Mouse (Mus musculus) midbrain, embryonic 15.5 days (tissue): ENCODE measurements around the gene Tmem202. TPM values are rescaled to one million over a fixed set of nuclear protein-coding genes. Genes with fewer than 3 reads are reported as not detected.

Experiments used
- ATAC-seq: fragments of 200-750 bp; cut with Nextera tagmentation; replicated peaks from 2 replicates; pipeline ENCODE4 v1.8.0; 2017; ENCODE audit warnings: moderate TSS enrichment
- H3K27ac ChIP-seq: fragments of 300-500 bp; sonication (generic); 2 replicates; pipeline ENCODE4 v1.5.1; 2015; ENCODE audit warnings: mild to moderate bottlenecking, inconsistent platforms
- H3K27me3 ChIP-seq: fragments of 300-500 bp; sonication (generic); replicated peaks from 2 replicates; pipeline ENCODE4 v1.6.1; 2015; ENCODE audit warnings: inconsistent platforms
- H3K36me3 ChIP-seq: fragments of 300-500 bp; sonication (generic); replicated peaks from 2 replicates; pipeline ENCODE4 v1.6.1; 2015; ENCODE audit warnings: inconsistent platforms
- H3K4me1 ChIP-seq: fragments of 300-500 bp; sonication (generic); 2 replicates; pipeline ENCODE4 v1.6.1; 2015; ENCODE audit warnings: inconsistent platforms
- H3K4me2 ChIP-seq: fragments of 300-500 bp; sonication (generic); 2 replicates; pipeline ENCODE4 v1.6.1; 2015; ENCODE audit warnings: inconsistent platforms, mild to moderate bottlenecking, moderate library complexity
- H3K4me3 ChIP-seq: fragments of 300-500 bp; sonication (generic); 2 replicates; pipeline ENCODE4 v1.5.1; 2015; ENCODE audit warnings: mild to moderate bottlenecking, inconsistent platforms
- H3K9ac ChIP-seq: fragments of 300-500 bp; sonication (generic); 2 replicates; pipeline ENCODE4 v1.6.1; 2015; ENCODE audit warnings: mild to moderate bottlenecking, inconsistent platforms
- H3K9me3 ChIP-seq: fragments of 300-500 bp; sonication (generic); 2 replicates; pipeline ENCODE4 v1.6.1; 2016; ENCODE audit warnings: inconsistent platforms
- WGBS: fragments of 180-500 bp; shearing (Covaris S2); methylation state at CpG from one replicate; pipeline ENCODE4 v1.1.7; 2015; ENCODE audit warnings: mixed read lengths; 5-methylcytosine and 5-hydroxymethylcytosine counted together
- polyA plus RNA-seq: library from polyadenylated mRNA; unstranded; fragments of >200 nt; fragmentation: Nextera tagmentation; extraction: Ambion mirVana; gene quantifications from 2 replicates; pipeline ENCODE4 v1.2.1, GENCODE M21; 2015

The Tmem202 gene
- polyA plus RNA-seq, 1 experiment from 2014 or later, result 0.67 TPM

DNA sequence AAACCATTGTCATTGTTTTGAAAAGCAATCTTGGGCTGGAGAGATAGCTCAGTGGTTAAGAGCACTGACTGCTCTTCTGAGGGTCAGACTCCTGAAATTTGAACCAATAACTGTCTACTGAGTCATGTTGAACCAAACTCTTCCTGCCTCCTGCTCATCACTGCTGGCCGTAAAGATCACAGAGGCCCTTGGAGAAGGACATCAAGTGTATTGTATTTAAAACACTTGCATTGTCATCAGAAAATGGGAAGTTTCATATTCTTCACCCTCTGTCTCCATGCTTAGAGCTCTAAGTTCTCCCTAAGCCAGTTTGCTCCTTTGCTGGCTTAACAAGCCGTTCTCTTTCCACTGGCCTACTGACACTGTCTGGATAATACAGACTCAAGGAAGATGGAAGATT, 11.4 kb downstream of the Tmem202 start:
- Histone ChIP-seq H3K36me3 (no peaks in the 10 kb centered on the region), H3K4me1 (no peaks in the 10 kb centered on the region), H3K9me3 (no peaks in the 10 kb centered on the region), H3K4me3 (no peak overlapping the region), H3K27ac (no peak overlapping the region), H3K27me3 (no peaks in the 10 kb centered on the region), H3K9ac (no peak overlapping the region), H3K4me2 (no peak overlapping the region)
- 88% methylated on average over 2 of the region's 2 CpGs for WGBS
- no peak for ATAC-seq

DNA sequence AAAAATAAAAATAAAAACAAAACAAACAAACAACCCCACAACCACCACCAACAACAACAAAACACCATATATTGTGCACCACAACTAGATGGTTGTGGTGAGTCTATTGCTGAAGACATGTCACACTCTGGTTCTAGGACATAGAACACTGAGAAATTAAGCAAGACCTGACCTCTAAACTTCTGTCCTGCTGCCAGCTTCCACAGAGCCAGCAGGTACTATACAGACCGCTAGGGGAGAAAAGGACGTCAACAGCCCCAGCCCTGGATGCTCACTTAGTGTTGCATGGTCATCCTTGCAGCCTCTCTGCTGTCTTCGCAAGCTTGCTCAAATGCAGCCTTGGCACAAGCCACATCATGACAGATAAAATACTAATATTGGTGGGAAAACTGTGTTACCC, 12.1 kb downstream of the Tmem202 start:
- H3K9ac ChIP-seq, result no peak overlapping the region

DNA sequence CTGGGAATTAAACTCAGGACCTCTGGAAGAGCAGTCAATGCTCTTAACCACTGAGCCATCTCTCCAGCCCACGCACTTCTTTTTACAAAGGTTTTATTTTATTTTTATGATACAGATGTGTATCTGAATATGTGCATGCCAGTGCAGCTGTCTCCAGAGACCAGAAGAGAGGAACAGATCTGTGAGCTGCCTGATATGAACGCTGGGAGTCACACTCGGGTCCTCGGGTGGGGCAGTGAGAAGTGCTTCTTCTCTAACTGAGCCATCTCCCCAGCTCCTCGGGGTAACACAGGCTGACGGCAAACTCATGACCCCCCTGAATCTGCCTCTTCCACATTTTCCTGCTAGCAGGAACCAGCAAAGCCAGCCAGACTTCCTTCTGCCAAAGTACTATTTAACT, 12.9 kb downstream of the Tmem202 start:
- no peaks in the 10 kb centered on the region for H3K36me3 ChIP-seq
- H3K4me3 ChIP-seq, result no peak overlapping the region
- H3K4me1 ChIP-seq, result no peaks in the 10 kb centered on the region
- H3K27me3 ChIP-seq, result no peaks in the 10 kb centered on the region
- ATAC-seq, result no peak
- H3K27ac ChIP-seq, result no peak overlapping the region
- H3K4me2 ChIP-seq, result no peak overlapping the region
- no peaks in the 10 kb centered on the region for H3K9me3 ChIP-seq
- WGBS, result 87% methylated on average over 6 of the region's 6 CpGs
- no peak overlapping the region for H3K9ac ChIP-seq

More for the DNA sequence above, 12.1 kb downstream of the Tmem202 start:
- 85% methylated on average over 3 of the region's 3 CpGs for WGBS
- Histone ChIP-seq H3K27me3 (no peaks in the 10 kb centered on the region), H3K27ac (no peak overlapping the region), H3K9me3 (no peaks in the 10 kb centered on the region), H3K4me1 (no peaks in the 10 kb centered on the region), H3K4me2 (no peak overlapping the region), H3K4me3 (no peak overlapping the region), H3K36me3 (no peaks in the 10 kb centered on the region)
- ATAC-seq, result no peak

DNA sequence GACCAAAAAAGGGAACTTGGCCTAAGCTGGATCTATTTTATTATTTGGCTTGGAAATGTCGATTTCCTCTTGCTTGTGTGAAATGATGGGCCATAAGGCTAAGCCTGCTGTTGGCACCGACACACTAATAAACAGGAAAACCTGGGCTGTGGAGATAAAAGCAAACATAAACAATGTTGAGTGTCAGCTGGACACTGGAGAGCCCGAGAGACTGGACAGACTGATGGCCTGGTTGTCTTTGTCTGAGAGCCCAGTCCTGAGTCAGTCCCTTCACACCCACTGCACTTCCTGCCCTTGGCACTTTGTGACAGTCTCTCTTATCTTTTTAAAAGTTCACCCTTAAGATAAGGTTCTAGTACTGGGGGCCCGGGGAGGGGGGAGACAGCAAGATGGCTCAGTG, 16.7 kb downstream of the Tmem202 start:
- no peak for ATAC-seq
- no peak overlapping the region for H3K27ac ChIP-seq
- H3K9ac ChIP-seq, result no peak overlapping the region
- H3K4me1 ChIP-seq, result no peaks in the 10 kb centered on the region
- H3K36me3 ChIP-seq, result no peaks in the 10 kb centered on the region
- WGBS, result 66% methylated on average over 4 of the region's 4 CpGs
- no peaks in the 10 kb centered on the region for H3K9me3 ChIP-seq
- H3K27me3 ChIP-seq, result no peaks in the 10 kb centered on the region
- no peak overlapping the region for H3K4me2 ChIP-seq
- H3K4me3 ChIP-seq, result no peak overlapping the region

DNA sequence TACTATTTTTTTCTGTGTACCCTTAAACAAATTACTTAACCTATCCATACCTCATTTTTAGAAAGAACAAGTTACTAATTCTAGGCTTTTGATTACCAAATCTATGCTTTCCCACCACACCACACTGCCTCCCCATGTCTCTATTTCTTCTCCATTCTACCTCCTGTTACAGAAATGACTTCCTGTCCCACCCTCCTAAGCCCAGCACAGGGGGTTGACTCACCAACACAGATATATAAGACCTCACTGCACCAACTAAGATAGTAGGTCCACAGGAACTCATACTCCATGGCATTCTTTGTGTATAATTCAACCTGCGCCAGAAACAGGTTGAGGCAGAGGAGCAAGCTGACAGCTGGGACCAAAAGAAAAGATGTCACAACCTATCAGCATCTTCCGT, 20.3 kb downstream of the Tmem202 start:
- WGBS, result 71% methylated on average over 2 of the region's 2 CpGs
- Histone ChIP-seq H3K4me2 (no peak overlapping the region), H3K36me3 (no peaks in the 10 kb centered on the region), H3K4me1 (no peaks in the 10 kb centered on the region), H3K27me3 (no peaks in the 10 kb centered on the region), H3K27ac (no peak overlapping the region), H3K9me3 (no peaks in the 10 kb centered on the region), H3K9ac (no peak overlapping the region), H3K4me3 (no peak overlapping the region)
- no peak for ATAC-seq

DNA sequence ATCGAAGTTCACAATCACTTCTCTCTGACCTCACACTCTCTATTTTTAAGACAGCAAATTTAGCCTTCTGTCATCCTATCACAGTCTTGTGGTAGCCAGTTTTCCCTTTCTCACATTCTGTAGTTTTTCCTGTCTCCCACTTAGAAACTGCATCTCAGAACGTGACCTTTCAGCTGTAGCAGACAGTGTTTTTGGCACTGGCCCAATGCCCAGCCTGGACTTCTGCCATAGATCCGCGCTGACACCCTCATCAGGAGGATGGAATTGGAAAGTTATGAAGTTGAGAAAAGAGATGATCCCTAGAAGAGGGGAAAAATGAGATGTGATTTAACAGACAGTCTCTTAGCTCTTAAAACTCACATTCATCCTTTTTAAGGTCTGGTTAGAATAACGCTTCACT, 20.7 kb downstream of the Tmem202 start:
- Histone ChIP-seq H3K4me1 (no peaks in the 10 kb centered on the region), H3K9me3 (no peaks in the 10 kb centered on the region), H3K9ac (no peak overlapping the region), H3K27ac (no peak overlapping the region), H3K27me3 (no peaks in the 10 kb centered on the region), H3K36me3 (no peaks in the 10 kb centered on the region), H3K4me2 (no peak overlapping the region), H3K4me3 (no peak overlapping the region)
- 83% methylated on average over 5 of the region's 5 CpGs for WGBS
- no peak for ATAC-seq

DNA sequence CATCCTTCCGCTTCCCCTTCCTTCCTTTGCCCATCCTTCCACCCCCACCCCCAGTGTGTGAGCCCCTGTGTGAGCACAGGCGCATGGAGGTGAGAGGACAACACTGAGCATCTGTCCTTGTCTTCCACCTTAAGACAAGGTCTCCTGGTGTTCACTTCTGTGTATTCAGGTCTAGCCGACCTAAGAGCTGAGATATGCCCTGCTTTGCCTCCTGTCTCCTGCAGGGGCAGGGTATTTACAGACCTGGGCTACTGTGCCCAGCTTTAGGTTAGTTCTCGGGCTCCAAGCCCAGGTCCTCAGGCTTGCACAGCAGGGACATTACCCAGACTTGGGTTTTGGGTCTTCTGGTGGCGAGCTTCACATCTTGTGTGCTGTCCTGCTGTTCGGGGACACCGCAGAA, 22.5 kb downstream of the Tmem202 start:
- Histone ChIP-seq H3K27ac (no peak overlapping the region), H3K9ac (no peak overlapping the region), H3K36me3 (no peaks in the 10 kb centered on the region), H3K4me2 (no peak overlapping the region), H3K27me3 (no peaks in the 10 kb centered on the region), H3K4me1 (no peaks in the 10 kb centered on the region), H3K9me3 (no peaks in the 10 kb centered on the region), H3K4me3 (no peak overlapping the region)
- no peak for ATAC-seq
- 56% methylated on average over 7 of the region's 7 CpGs for WGBS

DNA sequence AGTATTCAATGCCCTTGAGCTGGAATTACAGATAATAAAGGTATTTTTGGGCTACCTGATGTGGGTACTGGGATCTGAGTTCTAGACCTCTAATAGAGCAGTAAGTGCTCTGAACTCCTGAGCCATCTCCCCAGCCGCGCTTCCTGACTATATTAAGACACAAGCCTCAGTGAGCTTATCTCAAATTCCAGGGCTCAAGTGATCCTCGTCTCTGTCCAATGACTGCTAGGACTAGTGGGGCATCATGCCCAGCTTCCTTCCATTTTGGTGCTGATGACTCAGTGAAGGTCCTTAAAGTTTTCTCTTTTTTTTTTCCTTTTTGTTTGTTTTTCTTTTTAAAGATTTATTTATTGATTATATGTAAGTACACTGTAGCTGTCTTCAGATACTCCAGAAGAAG, 24.6 kb downstream of the Tmem202 start:
- Histone ChIP-seq H3K36me3 (no peaks in the 10 kb centered on the region), H3K4me3 (no peak overlapping the region), H3K4me2 (no peak overlapping the region), H3K9ac (no peak overlapping the region), H3K9me3 (no peaks in the 10 kb centered on the region), H3K27ac (no peak overlapping the region), H3K4me1 (no peaks in the 10 kb centered on the region), H3K27me3 (no peaks in the 10 kb centered on the region)
- WGBS, result 69% methylated on average over 3 of the region's 3 CpGs
- no peak for ATAC-seq

DNA sequence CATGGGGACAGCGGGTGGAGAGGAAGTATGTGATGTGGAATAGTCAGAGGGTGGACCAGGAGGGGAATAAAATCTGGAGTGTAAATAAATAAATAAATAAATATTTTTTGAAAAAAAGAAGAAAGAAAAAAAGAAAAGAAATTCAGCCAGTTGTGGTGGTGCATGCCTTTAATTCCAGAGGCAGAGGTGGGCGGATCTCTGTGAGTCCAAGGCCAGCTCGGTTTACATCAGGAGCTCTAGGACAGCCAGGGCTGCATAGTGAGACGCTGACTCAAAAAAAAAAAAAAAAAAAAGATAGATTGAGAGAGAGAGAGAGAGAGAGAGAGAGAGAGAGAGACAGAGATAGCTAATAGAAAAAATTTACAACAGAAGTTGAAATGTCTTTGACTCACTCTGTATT, 27.3 kb downstream of the Tmem202 start:
- no peak for ATAC-seq
- no peak overlapping the region for H3K4me3 ChIP-seq
- H3K4me2 ChIP-seq, result no peak overlapping the region
- no peaks in the 10 kb centered on the region for H3K27me3 ChIP-seq
- no peaks in the 10 kb centered on the region for H3K36me3 ChIP-seq
- no peak overlapping the region for H3K27ac ChIP-seq
- H3K9me3 ChIP-seq, result no peaks in the 10 kb centered on the region
- H3K9ac ChIP-seq, result no peak overlapping the region
- 61% methylated on average over 4 of the region's 4 CpGs for whole genome bisulfite sequencing
- no peaks in the 10 kb centered on the region for H3K4me1 ChIP-seq

DNA sequence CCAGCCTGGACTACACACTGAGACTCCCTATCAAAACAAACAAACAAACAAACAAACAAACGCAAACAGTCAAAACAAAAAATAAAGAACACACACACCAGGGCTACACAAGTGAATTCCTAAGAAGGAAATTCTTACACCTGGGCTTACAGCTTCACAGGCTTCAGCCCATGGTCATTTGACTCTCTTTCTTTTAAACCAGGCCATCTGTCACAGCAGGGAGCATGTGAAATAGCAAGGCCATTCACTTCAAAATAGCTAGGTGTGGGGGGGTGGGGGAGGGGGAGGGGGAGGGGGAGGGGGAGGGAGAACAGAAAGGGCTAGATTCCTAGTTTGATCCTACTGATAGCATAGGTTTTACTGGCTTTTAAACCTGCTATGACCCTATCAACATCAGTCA, 31.5 kb downstream of the Tmem202 start:
- 63% methylated on average over 1 of the region's 1 CpGs for WGBS

DNA sequence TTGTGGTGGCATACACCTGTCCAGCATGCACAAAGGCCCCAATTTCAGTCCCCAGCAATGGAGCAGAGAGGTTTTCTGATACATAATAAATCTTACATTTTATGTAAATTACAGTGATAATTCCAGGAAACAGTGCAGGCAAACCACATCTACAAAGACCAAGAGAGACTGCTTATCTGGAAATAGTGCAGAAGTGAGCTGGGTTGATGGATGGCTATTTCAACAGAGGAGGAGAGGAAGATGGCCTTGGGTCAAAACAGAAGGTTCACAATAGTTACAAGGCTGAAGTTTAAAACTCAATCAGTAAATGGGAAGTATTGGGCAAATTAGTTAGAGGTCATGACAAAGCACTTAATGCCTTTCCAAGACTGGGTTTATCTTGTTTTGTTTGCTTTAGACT, 52.3 kb downstream of the Tmem202 start:
- H3K27ac ChIP-seq, result peak overlapping the region; percentile 98
- H3K36me3 ChIP-seq, result no peaks in the 10 kb centered on the region
- peak overlapping the region; percentile 67 for H3K4me3 ChIP-seq
- peaks cover 26% of the 10 kb centered on the region for H3K4me1 ChIP-seq
- ATAC-seq, result no peak
- no peaks in the 10 kb centered on the region for H3K9me3 ChIP-seq
- H3K27me3 ChIP-seq, result no peaks in the 10 kb centered on the region
- peak overlapping the region; percentile 54 for H3K4me2 ChIP-seq
- H3K9ac ChIP-seq, result peak overlapping the region; percentile 95

More for the DNA sequence above, 31.5 kb downstream of the Tmem202 start:
- Histone ChIP-seq H3K4me1 (no peaks in the 10 kb centered on the region), H3K27me3 (no peaks in the 10 kb centered on the region), H3K27ac (no peak overlapping the region), H3K9ac (no peak overlapping the region), H3K36me3 (no peaks in the 10 kb centered on the region), H3K4me3 (no peak overlapping the region), H3K9me3 (no peaks in the 10 kb centered on the region), H3K4me2 (no peak overlapping the region)
- ATAC-seq, result no peak

DNA sequence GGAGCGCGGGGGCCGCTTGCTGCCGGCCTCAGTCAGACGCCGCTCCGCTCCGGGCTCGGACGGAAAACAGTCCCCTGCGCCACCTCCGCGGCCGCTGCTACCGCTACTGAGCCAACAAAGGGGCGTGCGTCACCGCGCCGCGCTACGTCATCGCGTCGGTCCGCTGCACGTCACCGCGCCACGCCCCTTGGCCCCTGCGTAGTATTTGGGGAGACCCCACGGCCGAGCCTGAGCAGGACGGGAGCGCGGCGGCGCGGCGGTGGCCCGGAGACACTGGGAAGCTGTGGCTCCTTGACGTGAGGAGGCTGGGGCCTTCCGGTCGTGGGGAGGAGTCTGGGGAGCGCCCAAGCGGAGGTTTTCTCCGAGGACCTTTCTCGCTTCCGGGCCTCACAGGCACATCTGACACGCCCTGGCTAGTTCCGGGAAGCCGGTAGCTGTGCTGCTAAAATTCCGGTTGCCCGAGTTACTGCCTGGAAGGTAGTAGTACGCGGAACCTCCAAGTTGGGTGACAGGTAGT, 53.0 kb downstream of the Tmem202 start, which contains the start of gene Arih1:
TSS of gene Arih1 (minus strand) at position 70 of the 517 bp plus-strand sequence.
- H3K4me2 ChIP-seq, result peak within 1 kb of the TSS; percentile 54
- H3K4me3 ChIP-seq, result peak within 1 kb of the TSS; percentile 67
- H3K27me3 ChIP-seq, result no peaks in the 10 kb centered on the region
- peaks cover 32% of the 10 kb centered on the region for H3K4me1 ChIP-seq
- H3K27ac ChIP-seq, result peak within 1 kb of the TSS; percentile 98
- no peaks in the 10 kb centered on the region for H3K9me3 ChIP-seq
- ATAC-seq, result peak; percentile 99
- peak within 1 kb of the TSS; percentile 95 for H3K9ac ChIP-seq
- no peaks in the 10 kb centered on the region for H3K36me3 ChIP-seq
- under 1% methylated on average over 56 of the region's 56 CpGs for WGBS

DNA sequence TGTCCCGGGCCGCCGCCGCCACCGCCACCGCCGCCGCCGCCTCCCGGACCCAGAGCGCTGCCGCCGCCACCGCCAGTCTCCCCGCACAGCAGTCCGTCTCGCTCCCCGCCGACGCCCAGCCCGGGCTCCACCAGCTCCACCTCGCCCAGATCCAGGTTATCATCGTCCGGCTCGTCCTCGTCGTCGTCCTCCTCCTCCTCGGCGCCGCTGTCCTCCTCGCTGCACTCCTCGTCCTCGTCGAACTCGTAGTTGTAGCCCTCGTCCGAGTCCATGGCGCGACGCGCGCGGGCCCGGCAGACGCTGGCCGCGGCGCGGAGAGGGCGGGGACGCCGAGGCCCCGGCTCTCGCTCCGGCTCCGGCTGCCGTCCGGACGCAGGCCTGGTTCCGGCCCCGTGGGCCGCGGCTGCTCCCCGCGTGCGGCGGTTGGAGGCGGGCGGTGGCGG, 53.5 kb downstream of the Tmem202 start:
- peak; percentile 78 for ATAC-seq

More for the DNA sequence above, 53.5 kb downstream of the Tmem202 start:
- H3K27ac ChIP-seq, result peak overlapping the region; percentile 98
- no peaks in the 10 kb centered on the region for H3K36me3 ChIP-seq
- peaks cover 32% of the 10 kb centered on the region for H3K4me1 ChIP-seq
- under 1% methylated on average over 70 of the region's 71 CpGs for WGBS
- peak overlapping the region; percentile 54 for H3K4me2 ChIP-seq
- H3K9me3 ChIP-seq, result no peaks in the 10 kb centered on the region
- peak overlapping the region; percentile 95 for H3K9ac ChIP-seq
- H3K4me3 ChIP-seq, result peak overlapping the region; percentile 67
- no peaks in the 10 kb centered on the region for H3K27me3 ChIP-seq
